Mouse (Mus musculus) embryonic stem cell, embryonic (primary cell): Measurements from ENCODE around the gene Fam181a.

Experiments
- CTCF ChIA-PET, 4 experiments: fragments of 300-600 bp in 2 of 4; fragments of 350-600 bp in 2 of 4; sonication (Branson Sonifier 250); formaldehyde crosslinking; loops; one replicate each; lab custom pipeline; 2022; ENCODE audit warnings: inconsistent platforms in 2 of 4; lab: Charles Lee
- POLR2A ChIA-PET, 4 experiments: fragments of 300-600 bp in 2 of 4; fragments of 350-600 bp in 2 of 4; sonication (Branson Sonifier 250); formaldehyde crosslinking; loops; one replicate each; lab custom pipeline; 2022; ENCODE audit warnings: antibody characterized with exemption in 4 of 4, inconsistent platforms in 1 of 4; lab: Charles Lee

Fam181a gene

GRCm38 (mm10) chr12:103311921-103312320 is 1.1 kb downstream of the Fam181a start:
- CTCF ChIA-PET, result interaction anchor here in 2 of 4 experiments (0.5 to 1.1 kb wide), 2 partner anchors 108 to 169 kb away, joined by 3 read pairs; no protein-coding TSS in a partner anchor
- POLR2A ChIA-PET, result no interaction called here

- ChIA-PET CTCF (interaction anchor here in 2 of 4 experiments (0.6 to 1.7 kb wide), 2 partner anchors 59 to 364 kb away, joined by 3 to 4 read pairs; no protein-coding TSS in a partner anchor), POLR2A (interaction anchor here in 1 of 4 experiments (1.5 kb wide), 1 partner anchor 10 kb away, joined by 4 read pairs; no protein-coding TSS in a partner anchor)
Measured at GRCm38 (mm10) chr12:103313274-103313673, 2.5 kb downstream of the Fam181a start.

- ChIA-PET POLR2A (interaction anchor here in 3 of 4 experiments (0.6 to 1.5 kb wide), 4 partner anchors 10 to 804 kb away, joined by 3 to 4 read pairs (median 3); no protein-coding TSS in a partner anchor), CTCF (interaction anchor here (0.6 to 2.4 kb wide), 11 partner anchors 8 to 1932 kb away, joined by 3 to 9 read pairs (median 4); no protein-coding TSS in a partner anchor)
Measured at GRCm38 (mm10) chr12:103313871-103314639, 3.3 kb downstream of the Fam181a start.

- POLR2A ChIA-PET, result interaction anchor here in 3 of 4 experiments (0.6 to 1.5 kb wide), 4 partner anchors 9 to 804 kb away, joined by 3 to 4 read pairs (median 3); no protein-coding TSS in a partner anchor
- CTCF ChIA-PET, result interaction anchor here (0.6 to 2.4 kb wide), 11 partner anchors 9 to 1931 kb away, joined by 3 to 9 read pairs (median 4); no protein-coding TSS in a partner anchor
Measured at GRCm38 (mm10) chr12:103314640-103315361, 4.0 kb downstream of the Fam181a start.

GRCm38 (mm10) chr12:103315831-103316545 is 5.2 kb downstream of the Fam181a start:
- CTCF ChIA-PET, result interaction anchor here (0.5 to 2.4 kb wide), 7 partner anchors 9 to 523 kb away, joined by 3 to 9 read pairs (median 4); no protein-coding TSS in a partner anchor
- POLR2A ChIA-PET, result interaction anchor here in 1 of 4 experiments (1.0 kb wide), 1 partner anchor 14 kb away, joined by 3 read pairs; no protein-coding TSS in a partner anchor

- CTCF ChIA-PET, result interaction anchor here in 2 of 4 experiments (1.0 to 3.1 kb wide), 7 partner anchors 8 to 181 kb away, joined by 3 to 17 read pairs (median 4); partner anchors contain the start of gene Ddx24 (in 1 of the 2)
Measured at GRCm38 (mm10) chr12:103322801-103323200, 12.0 kb downstream of the Fam181a start.

GRCm38 (mm10) chr12:103325156-103325857 is 14.5 kb downstream of the Fam181a start:
- ChIA-PET POLR2A (no interaction called here), CTCF (interaction anchor here in 2 of 4 experiments (0.6 to 2.9 kb wide), 6 partner anchors 8 to 814 kb away, joined by 3 to 17 read pairs (median 6); no protein-coding TSS in a partner anchor)

More at GRCm38 (mm10) chr12:103322801-103323200, 12.0 kb downstream of the Fam181a start:
- POLR2A ChIA-PET, result interaction anchor here in 1 of 4 experiments (1.4 kb wide), 1 partner anchor 9 kb away, joined by 4 read pairs; no protein-coding TSS in a partner anchor

GRCm38 (mm10) chr12:103326569-103326968 is 15.8 kb downstream of the Fam181a start:
- CTCF ChIA-PET, result interaction anchor here (0.6 to 1.8 kb wide), 7 partner anchors 20 to 440 kb away, joined by 3 to 9 read pairs (median 4); no protein-coding TSS in a partner anchor
- POLR2A ChIA-PET, result interaction anchor here in 2 of 4 experiments (0.6 to 0.8 kb wide), 4 partner anchors 43 to 596 kb away, joined by 3 read pairs; partner anchors contain the start of gene Ppp4r4 (in 1 of the 2)

GRCm38 (mm10) chr12:103327107-103327506 is 16.3 kb downstream of the Fam181a start:
- CTCF ChIA-PET, result interaction anchor here (0.6 to 1.8 kb wide), 7 partner anchors 20 to 441 kb away, joined by 3 to 9 read pairs (median 4); no protein-coding TSS in a partner anchor

GRCm38 (mm10) chr12:103328448-103329191 is 17.8 kb downstream of the Fam181a start:
- ChIA-PET POLR2A (no interaction called here), CTCF (interaction anchor here in 1 of 4 experiments (1.0 kb wide), 1 partner anchor 186 kb away, joined by 3 read pairs; no protein-coding TSS in a partner anchor)

More at GRCm38 (mm10) chr12:103327107-103327506, 16.3 kb downstream of the Fam181a start:
- POLR2A ChIA-PET, result interaction anchor here in 2 of 4 experiments (0.6 to 0.8 kb wide), 5 partner anchors 32 to 596 kb away, joined by 3 to 4 read pairs (median 3); partner anchors contain the start of gene Ppp4r4 (in 1 of the 2)

- POLR2A ChIA-PET, result interaction anchor here in 2 of 4 experiments (0.8 to 2.1 kb wide), 2 partner anchors 16 kb away, joined by 3 to 5 read pairs; no protein-coding TSS in a partner anchor
- CTCF ChIA-PET, result interaction anchor here in 2 of 4 experiments (0.6 kb wide), 2 partner anchors 17 to 432 kb away, joined by 3 to 4 read pairs; no protein-coding TSS in a partner anchor
Measured at GRCm38 (mm10) chr12:103331491-103331890, 20.7 kb downstream of the Fam181a start.

GRCm38 (mm10) chr12:103332879-103333278 is 22.1 kb downstream of the Fam181a start:
- ChIA-PET CTCF (interaction anchor here (0.6 to 1.3 kb wide), 4 partner anchors 35 to 831 kb away, joined by 3 to 4 read pairs (median 3); no protein-coding TSS in a partner anchor), POLR2A (no interaction called here)

- POLR2A ChIA-PET, result no interaction called here
- CTCF ChIA-PET, result interaction anchor here in 2 of 4 experiments (1.3 to 1.4 kb wide), 2 partner anchors 35 to 38 kb away, joined by 3 to 5 read pairs; no protein-coding TSS in a partner anchor
Measured at GRCm38 (mm10) chr12:103333426-103333825, 22.7 kb downstream of the Fam181a start.

GRCm38 (mm10) chr12:103336766-103337165 is 26.0 kb downstream of the Fam181a start:
- POLR2A ChIA-PET, result interaction anchor here in 1 of 4 experiments (0.6 to 1.0 kb wide), 2 partner anchors 15 to 16 kb away, joined by 3 read pairs; no protein-coding TSS in a partner anchor
- CTCF ChIA-PET, result interaction anchor here in 2 of 4 experiments (0.9 to 1.0 kb wide), 2 partner anchors 16 to 35 kb away, joined by 3 read pairs; no protein-coding TSS in a partner anchor

- POLR2A ChIA-PET, result no interaction called here
- CTCF ChIA-PET, result interaction anchor here in 3 of 4 experiments (0.6 to 1.1 kb wide), 3 partner anchors 10 to 29 kb away, joined by 3 to 5 read pairs (median 4); no protein-coding TSS in a partner anchor
Measured at GRCm38 (mm10) chr12:103338162-103338798, 27.5 kb downstream of the Fam181a start.
